Mouse (Mus musculus): ENCODE measurements around the gene Kcnk13.
"Not testable (repeated sequence)": the region's sequence is repeated elsewhere in the genome, so short reads cannot be mapped to it uniquely, and the experiment has no call there.

The Kcnk13 gene

DNA sequence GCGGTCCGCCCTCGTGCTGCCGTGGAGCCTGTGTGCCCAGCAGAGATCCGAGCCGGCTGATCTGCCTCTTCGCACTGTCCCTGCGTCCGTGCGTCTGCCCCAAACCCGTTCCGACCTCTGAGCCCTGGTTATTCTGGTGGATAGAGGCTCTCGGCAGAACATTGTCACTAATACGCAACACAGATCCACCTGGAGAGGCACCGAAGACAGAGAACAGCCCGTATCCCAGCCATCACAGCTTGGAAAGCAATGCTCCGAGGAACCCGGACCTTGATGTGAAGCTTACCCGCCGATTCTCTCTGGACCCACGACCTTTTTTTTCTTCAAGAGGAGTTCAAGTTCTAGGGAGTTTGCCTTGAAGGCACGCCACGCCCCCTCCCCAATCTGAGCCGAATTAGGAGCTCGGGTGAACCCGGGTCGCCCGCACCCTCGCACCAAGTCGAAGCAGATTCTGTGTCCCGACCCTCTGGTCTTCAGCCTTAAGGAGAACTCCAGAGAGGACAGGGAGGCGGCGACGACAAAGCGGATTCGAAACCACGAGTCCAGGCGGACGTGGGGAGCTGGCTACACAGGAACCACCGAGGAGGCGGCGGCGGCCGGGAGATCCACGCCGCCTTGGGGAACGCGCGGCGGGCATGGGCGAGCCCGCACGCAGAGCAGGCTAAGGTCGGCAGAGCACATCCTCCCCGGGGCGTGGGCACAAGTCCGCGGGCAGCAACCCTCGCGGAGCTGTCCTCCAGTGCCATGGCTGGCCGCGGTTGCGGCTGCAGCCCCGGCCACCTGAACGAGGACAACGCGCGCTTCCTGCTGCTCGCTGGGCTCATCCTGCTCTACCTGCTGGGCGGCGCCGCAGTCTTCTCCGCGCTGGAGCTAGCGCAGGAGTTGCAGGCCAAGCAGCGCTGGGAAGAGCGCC, 1.2 kb downstream of the Kcnk13 start:
- DNase-seq (ENCODE audit: low read depth, low spot score) = no peak

- no peak for DNase-seq (ENCODE audit: low read depth, low spot score)
Measured at GRCm38 (mm10) chr12:99966116-99966770, 1.9 kb downstream of the Kcnk13 start.

DNA sequence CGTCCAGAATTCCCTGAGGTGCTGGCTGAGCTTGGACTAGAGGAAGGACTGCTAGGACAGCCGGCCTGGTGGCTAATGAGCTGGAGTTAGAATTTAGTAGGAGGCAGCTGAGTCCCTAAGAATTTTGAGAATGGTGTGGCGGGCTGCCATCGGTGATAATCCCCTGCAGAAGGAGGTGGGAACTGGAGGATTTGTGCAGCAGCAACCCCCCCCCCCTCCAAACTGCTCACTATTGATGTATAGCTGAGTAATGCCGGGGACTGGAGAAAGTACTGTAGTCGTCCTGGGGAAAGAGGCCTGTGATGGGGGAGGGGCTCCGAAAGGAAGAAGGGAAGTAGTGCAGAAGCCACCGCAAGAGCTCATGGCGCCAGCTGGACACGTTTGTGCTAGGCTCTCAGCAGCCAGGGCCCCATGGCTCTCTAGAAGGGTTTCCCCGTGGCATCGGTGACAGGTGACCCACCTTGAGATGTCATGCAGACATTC, 2.6 kb downstream of the Kcnk13 start:
- DNase-seq (ENCODE audit: low read depth, low spot score) = no peak

DNA sequence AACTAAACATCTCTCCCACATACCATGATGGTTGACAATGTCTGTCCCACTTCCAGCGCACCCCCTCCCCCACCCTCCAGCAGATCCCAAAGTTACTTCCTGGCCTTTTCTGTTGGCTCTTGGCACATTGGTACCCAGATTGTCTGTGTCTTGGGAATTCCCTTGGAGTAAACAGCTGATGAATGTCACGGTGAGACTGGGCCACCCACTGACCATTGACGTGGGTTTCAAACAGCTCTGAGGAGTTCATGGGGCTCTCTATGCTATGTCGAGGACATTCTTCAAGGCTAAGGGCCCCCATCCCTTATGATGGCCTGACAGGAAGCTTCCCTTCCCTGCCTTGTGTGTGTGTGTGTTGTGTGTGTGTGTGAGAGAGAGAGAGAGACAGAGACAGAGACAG, 5.6 kb downstream of the Kcnk13 start:
- DNase-seq (ENCODE audit: low read depth, low spot score) = no peak

DNA sequence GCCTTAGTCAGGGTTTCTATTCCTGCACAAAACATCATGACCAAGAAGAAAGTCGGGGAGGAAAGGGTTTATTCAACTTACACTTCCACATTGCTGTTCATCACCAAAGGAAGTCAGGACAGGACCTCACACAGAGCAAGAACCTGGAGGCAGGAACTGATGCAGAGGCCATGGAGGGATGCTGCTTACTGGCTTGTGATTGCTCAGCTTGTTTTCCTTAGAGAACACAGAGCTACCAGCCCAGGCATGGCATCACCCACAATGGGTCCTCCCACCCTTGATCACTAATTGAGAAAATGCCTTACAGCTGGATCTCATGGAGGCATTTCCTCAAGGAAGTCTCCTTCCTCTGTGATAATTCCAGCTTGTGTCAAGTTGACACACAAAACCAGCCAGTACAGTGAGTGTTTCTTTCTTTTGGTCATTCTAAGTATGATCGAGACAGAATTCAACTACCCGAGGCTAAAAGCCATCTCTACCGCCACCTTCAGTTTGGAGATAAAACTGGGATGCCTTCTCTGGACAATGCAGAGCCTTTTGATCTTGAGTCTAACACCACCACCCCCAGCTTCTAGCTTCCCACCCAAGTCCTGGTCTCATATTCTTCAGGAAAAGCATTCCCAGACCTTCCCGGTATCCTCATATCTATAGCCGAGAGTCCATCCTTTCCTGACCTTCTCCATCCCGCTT, 7.1 kb downstream of the Kcnk13 start:
- DNase-seq (ENCODE audit: low read depth, low spot score) = not testable (repeated sequence)

GRCm38 (mm10) chr12:99972825-99973224, 8.5 kb downstream of the Kcnk13 start:
- no peak for DNase-seq (ENCODE audit: low read depth, low spot score)

DNA sequence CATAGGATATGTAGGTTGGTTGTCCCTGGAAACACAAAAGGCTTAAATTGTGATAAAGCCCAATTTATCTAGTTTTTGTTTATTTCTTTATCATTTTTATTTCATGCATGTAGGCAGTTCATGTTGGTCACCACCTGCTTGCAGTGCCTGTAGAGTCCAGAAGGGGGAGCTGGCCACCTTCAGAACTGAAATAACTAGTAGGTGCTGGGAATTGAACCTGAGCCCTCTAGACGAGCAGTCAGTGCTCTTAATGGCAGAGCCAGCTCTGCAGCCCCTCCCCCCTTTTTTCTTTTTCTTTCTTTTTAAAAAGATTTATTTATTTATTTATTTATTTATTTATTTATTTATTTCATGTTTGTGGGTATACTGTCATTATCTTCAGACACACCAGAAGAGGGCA, 9.4 kb downstream of the Kcnk13 start:
- DNase-seq (ENCODE audit: low read depth, low spot score) = no peak

- no peak for DNase-seq (ENCODE audit: low read depth, low spot score)
Measured at GRCm38 (mm10) chr12:99979541-99979940, 15.2 kb downstream of the Kcnk13 start.

- DNase-seq (ENCODE audit: low read depth, low spot score) = no peak
Measured at GRCm38 (mm10) chr12:99986797-99987196, 22.5 kb downstream of the Kcnk13 start.

DNA sequence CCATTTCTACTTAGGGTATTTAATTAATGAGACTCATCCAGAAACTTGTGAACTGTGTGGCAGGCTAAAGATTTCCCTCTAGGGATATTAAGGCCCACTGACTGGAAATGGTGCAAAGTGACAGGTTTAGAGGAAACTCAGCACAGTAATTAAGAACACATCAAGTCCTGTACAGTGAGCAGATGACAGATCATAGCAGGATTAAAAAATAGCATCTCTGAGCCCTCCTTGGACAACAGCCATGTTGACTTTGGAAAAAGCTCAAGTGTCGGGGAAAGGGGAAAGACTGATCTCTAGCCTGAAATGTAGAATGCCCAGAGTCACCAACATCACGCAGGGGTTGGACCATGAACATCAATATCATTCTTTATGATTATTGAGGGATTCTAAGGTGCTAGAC, 23.8 kb downstream of the Kcnk13 start:
- no peak for DNase-seq (ENCODE audit: low read depth, low spot score)

DNA sequence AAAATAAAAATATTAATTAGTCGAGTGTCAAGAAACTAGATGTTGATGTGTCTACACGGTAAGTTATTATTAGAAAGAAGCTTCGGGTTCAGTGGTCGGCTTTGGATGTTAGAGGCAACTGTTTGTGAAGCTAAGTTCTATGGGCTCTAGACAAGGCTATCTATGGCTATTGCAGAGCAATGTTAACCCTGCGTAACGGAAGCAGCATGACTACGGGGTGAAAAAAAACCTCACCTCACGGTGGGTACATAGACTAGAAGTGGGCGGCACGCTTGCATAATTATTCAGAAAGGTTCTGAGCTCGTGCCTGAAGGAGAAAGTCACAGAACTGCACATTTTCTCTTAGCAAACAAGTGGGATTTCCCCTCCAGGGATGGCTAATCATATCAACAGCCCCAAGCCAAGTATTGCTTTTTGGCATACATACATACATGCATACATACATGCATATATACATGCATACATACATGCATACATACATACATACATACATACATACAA, 28.1 kb downstream of the Kcnk13 start:
- DNase-seq (ENCODE audit: low read depth, low spot score) = no peak

DNA sequence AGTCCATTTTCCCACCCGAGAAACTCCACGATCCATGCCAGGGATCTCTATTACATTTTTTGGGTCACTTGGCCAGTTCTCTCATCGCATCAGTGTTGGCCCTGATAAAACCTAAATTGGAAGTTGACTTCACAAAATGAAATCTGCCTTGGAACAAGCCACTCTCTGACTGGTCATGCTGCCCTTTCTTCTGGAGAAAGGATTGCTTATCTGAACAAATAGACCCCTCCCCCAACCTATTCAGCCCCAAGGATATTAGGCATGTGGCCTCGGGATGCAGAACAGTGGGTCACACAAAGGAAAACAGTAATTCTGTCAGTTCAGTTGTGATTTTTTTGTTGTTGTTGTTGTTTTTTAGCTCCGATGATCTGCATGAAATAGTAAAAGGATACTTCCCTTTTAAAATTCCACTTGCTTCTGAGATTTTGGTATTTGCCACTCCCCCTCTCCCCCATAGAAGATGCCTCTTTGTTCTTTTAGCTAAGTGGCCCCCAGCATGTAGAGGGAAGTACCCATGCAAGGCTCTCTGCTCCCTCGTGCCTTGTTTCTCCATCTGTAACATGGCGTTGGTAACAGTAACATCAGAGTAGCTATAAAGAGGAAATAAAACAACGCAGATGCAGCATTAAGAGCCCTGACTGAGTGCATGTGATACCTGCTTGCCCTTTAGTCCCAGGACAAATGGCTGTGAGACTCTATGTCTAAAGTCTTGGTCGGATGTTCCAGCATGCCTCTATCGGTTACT, 29.0 kb downstream of the Kcnk13 start:
- no peak for DNase-seq (ENCODE audit: low read depth, low spot score)

DNA sequence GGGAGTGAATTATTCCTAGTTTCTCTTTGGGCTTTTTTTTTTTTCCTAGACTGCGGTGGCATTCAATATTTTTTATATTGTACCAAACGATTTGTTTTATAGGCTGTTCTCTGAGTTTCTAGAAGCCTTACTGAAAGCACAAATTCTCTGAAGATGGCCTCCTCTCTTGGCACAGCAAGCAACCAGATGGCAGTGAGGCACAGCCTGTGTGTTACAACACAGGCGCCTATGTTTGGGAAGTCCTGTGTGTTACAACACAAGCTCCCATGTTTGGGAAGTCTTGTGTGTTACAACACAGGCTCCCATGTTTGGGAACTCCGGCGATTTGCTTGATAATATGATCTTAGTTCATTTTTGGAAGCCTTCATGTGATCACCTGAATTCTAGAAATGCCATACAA, 31.7 kb downstream of the Kcnk13 start:
- DNase-seq (ENCODE audit: low read depth, low spot score) = no peak

- DNase-seq (ENCODE audit: low read depth, low spot score) = no peak
Measured at GRCm38 (mm10) chr12:99999726-100000125, 35.4 kb downstream of the Kcnk13 start.

- DNase-seq (ENCODE audit: low read depth, low spot score) = no peak
Measured at GRCm38 (mm10) chr12:100000381-100000780, 36.1 kb downstream of the Kcnk13 start.

DNA sequence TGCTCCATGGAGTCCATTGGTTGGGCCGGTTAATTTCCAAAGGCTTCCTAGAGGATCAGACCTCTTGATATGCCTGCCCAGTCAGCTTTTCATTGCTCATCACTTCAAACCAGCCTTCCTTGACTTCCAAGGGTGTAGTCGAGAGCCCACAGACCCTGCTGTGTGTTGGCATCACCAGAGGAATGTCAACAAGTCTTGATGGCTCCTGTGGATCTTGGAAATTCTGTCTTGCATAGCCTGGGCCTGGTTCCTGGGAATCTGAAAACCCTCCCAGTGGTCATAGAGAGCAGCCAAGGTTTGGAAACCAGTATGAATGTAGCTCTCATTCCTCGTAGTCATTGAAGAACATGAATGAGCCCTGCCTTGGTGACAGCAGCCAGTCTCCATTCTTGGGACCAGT, 36.9 kb downstream of the Kcnk13 start:
- no peak for DNase-seq (ENCODE audit: low read depth, low spot score)

- no peak for DNase-seq (ENCODE audit: low read depth, low spot score)
Measured at GRCm38 (mm10) chr12:100001910-100002309, 37.6 kb downstream of the Kcnk13 start.

DNA sequence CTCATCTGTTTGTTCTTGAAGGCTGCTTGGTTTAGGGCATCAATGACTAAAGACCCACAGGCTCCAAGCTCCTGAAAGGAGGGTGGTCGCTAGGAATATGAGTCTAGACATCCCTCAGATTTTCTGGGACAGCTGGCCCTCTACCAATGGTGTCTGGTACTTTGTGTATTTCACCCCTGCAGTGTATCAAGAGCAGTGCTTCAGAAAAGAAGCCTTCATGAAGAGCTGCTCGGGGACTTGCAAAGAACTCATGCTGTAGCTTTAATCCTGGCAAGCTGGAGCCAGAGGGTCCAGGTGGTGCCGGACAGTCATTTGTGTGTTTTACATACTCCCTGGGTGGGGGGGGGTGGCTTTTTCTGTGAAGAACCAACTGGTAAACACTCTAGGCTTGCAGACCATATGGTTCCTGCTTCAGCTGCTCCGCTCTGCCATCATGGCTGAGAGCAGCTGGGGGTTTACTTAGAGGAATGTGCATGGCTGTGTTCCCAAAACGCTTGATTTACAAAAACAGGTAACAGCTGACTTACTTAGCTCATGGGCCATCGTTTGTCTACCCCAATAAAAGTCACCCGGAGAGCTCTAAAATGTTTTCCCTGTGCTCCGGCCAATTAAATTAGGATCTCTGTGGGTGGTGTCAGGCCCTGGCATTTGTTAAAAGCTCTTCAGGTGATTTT, 38.8 kb downstream of the Kcnk13 start:
- no peak for DNase-seq (ENCODE audit: low read depth, low spot score)

- DNase-seq (ENCODE audit: low read depth, low spot score) = no peak
Measured at GRCm38 (mm10) chr12:100005285-100005684, 41.0 kb downstream of the Kcnk13 start.

- DNase-seq (ENCODE audit: low read depth, low spot score) = no peak
Measured at GRCm38 (mm10) chr12:100006681-100007080, 42.4 kb downstream of the Kcnk13 start.

DNA sequence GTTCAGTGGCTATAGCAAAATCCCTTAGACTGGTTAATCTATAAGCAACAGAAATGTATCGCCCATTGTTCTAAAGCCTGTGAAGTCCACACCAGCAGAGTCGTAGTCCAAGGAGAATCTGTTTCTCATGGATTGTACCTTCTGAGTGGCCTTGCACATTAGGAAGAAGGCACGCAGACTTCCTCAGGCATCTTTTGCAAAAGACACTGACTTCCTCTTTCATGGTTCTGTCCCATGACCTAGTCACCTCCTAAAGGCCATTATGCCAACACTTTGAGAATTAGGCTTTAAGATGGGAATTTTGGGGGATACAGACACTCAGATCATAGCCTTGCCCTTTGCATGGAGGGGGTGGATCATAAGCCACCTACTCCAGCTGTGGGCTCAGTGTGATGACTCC, 48.5 kb downstream of the Kcnk13 start:
- DNase-seq (ENCODE audit: low read depth, low spot score) = no peak
